Mouse (Mus musculus): ENCODE results near the gene Xrra1. TPM values are rescaled to one million over a fixed set of nuclear protein-coding genes. Genes with fewer than 3 reads are reported as not detected.
A peak's percentile ranks its signal among the peaks of the same experiment; 100 is the strongest.

Gene Xrra1
- polyA plus RNA-seq, 1 experiment from 2014 or later = 0.37 TPM

GRCm38 (mm10) chr7:99889175-99889880, 30.4 kb downstream of the Xrra1 start:
- H3K4me1 ChIP-seq = peaks cover 17% of the 10 kb centered on the region
- H3K9ac ChIP-seq = no peak overlapping the region
- H3K27me3 ChIP-seq = no peaks in the 10 kb centered on the region
- H3K4me3 ChIP-seq (replicated peaks) = no peak overlapping the region
- no peak overlapping the region for H3K27ac ChIP-seq
- no peaks in the 10 kb centered on the region for H3K9me3 ChIP-seq
- H3K4me2 ChIP-seq = no peak overlapping the region
- 0 out of 2 replicates have a peak, but pooled peaks have one; percentile 36 for ATAC-seq (ENCODE audit: low FRiP score)
- no peaks in the 10 kb centered on the region for H3K36me3 ChIP-seq (replicated peaks)
- 50% methylated on average over 10 of the region's 10 CpGs for WGBS

GRCm38 (mm10) chr7:99890168-99890755, 31.3 kb downstream of the Xrra1 start:
- Histone ChIP-seq H3K27ac (no peak overlapping the region), H3K27me3 (no peaks in the 10 kb centered on the region), H3K36me3 (replicated peaks) (no peaks in the 10 kb centered on the region), H3K4me3 (replicated peaks) (no peak overlapping the region), H3K4me1 (peaks cover 18% of the 10 kb centered on the region), H3K9me3 (no peaks in the 10 kb centered on the region), H3K4me2 (no peak overlapping the region), H3K9ac (no peak overlapping the region)
- ATAC-seq (ENCODE audit: low FRiP score) = no peak
- 78% methylated on average over 3 of the region's 3 CpGs for WGBS

DNA sequence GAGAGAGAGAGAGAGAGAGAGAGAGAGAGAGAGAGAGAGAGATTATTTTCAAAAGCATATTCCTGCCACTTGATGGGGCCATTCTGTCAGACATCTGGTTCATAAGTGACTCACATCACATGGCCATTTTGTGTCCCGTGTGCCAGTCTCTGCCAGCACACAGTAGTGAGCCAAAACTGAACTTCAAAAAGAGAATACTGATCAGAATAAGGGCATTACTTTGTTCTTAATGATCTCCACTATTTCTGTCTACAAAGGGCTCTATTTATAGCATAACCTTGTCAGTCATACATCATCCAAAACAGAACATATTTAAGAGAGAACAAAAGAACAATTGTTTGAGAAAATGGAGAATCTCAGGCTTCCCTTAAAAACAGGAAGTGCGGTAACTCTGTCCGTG, 32.6 kb downstream of the Xrra1 start:
- Histone ChIP-seq H3K4me2 (no peak overlapping the region), H3K27me3 (no peaks in the 10 kb centered on the region), H3K4me3 (replicated peaks) (no peak overlapping the region), H3K27ac (no peak overlapping the region), H3K9ac (no peak overlapping the region), H3K36me3 (replicated peaks) (no peaks in the 10 kb centered on the region), H3K9me3 (no peaks in the 10 kb centered on the region), H3K4me1 (peaks cover 15% of the 10 kb centered on the region; the same call in 1 of the 2 replicates)
- no peak for ATAC-seq (ENCODE audit: low FRiP score)
- WGBS = 74% methylated on average over 3 of the region's 3 CpGs

- WGBS = 97% methylated on average over 2 of the region's 2 CpGs
- no peaks in the 10 kb centered on the region for H3K27me3 ChIP-seq
- no peak overlapping the region for H3K4me2 ChIP-seq
- H3K9me3 ChIP-seq = no peaks in the 10 kb centered on the region
- H3K4me1 ChIP-seq = peaks cover 15% of the 10 kb centered on the region; the same call in 1 of the 2 replicates
- H3K4me3 ChIP-seq (replicated peaks) = no peak overlapping the region
- H3K27ac ChIP-seq = no peak overlapping the region
- no peaks in the 10 kb centered on the region for H3K36me3 ChIP-seq (replicated peaks)
- no peak overlapping the region for H3K9ac ChIP-seq
- ATAC-seq (ENCODE audit: low FRiP score) = no peak
Observed at GRCm38 (mm10) chr7:99892351-99892750, 33.4 kb downstream of the Xrra1 start.

DNA sequence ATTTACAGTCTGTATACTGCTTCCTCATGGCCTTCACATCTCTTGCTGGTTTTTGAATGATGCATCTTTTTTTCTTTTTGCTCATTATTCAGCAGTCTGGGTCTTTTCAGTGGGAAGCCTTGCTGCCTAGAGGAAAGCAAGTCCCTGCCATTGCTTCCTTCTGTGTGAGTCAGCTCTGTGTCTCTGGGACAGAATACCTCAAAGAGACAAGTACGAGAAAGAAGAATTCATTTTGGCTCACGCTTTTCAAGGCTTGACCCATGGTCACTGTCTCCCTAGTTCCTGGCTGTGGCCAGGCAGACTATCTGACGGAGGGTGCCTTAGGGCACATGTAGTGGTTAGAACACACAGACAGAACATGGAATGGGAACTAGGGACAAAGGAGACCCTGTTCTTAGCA, 35.1 kb downstream of the Xrra1 start:
- Histone ChIP-seq H3K9ac (no peak overlapping the region), H3K9me3 (no peaks in the 10 kb centered on the region), H3K4me1 (peaks cover 15% of the 10 kb centered on the region; the same call in 1 of the 2 replicates), H3K36me3 (replicated peaks) (no peaks in the 10 kb centered on the region), H3K4me2 (no peak overlapping the region), H3K27me3 (no peaks in the 10 kb centered on the region), H3K27ac (no peak overlapping the region), H3K4me3 (replicated peaks) (no peak overlapping the region)
- ATAC-seq (ENCODE audit: low FRiP score) = no peak
- WGBS = 81% methylated on average over 3 of the region's 3 CpGs

GRCm38 (mm10) chr7:99894478-99894877, 35.6 kb downstream of the Xrra1 start:
- 87% methylated on average over 6 of the region's 6 CpGs for WGBS
- H3K27ac ChIP-seq = no peak overlapping the region

GRCm38 (mm10) chr7:99896905-99897304, 38.0 kb downstream of the Xrra1 start:
- Histone ChIP-seq H3K9me3 (no peaks in the 10 kb centered on the region), H3K27me3 (no peaks in the 10 kb centered on the region), H3K4me1 (peaks cover 9% of the 10 kb centered on the region; the same call in 1 of the 2 replicates), H3K4me2 (no peak overlapping the region), H3K27ac (no peak overlapping the region), H3K9ac (no peak overlapping the region), H3K4me3 (replicated peaks) (no peak overlapping the region), H3K36me3 (replicated peaks) (no peaks in the 10 kb centered on the region)
- no peak for ATAC-seq (ENCODE audit: low FRiP score)
- WGBS = 76% methylated on average over 4 of the region's 4 CpGs

More at GRCm38 (mm10) chr7:99894478-99894877, 35.6 kb downstream of the Xrra1 start:
- Histone ChIP-seq H3K4me1 (peaks cover 12% of the 10 kb centered on the region; the same call in 1 of the 2 replicates), H3K27me3 (no peaks in the 10 kb centered on the region), H3K36me3 (replicated peaks) (no peaks in the 10 kb centered on the region), H3K4me2 (no peak overlapping the region), H3K9ac (no peak overlapping the region), H3K4me3 (replicated peaks) (no peak overlapping the region), H3K9me3 (no peaks in the 10 kb centered on the region)
- ATAC-seq (ENCODE audit: low FRiP score) = no peak

- Histone ChIP-seq H3K9ac (no peak overlapping the region), H3K36me3 (replicated peaks) (no peaks in the 10 kb centered on the region), H3K4me2 (no peak overlapping the region), H3K4me3 (replicated peaks) (no peak overlapping the region), H3K27me3 (no peaks in the 10 kb centered on the region), H3K9me3 (no peaks in the 10 kb centered on the region), H3K27ac (no peak overlapping the region), H3K4me1 (peaks cover 5% of the 10 kb centered on the region; the same call in 1 of the 2 replicates)
- ATAC-seq (ENCODE audit: low FRiP score) = no peak
- WGBS = 74% methylated on average over 4 of the region's 4 CpGs
Observed at GRCm38 (mm10) chr7:99902208-99902607, 43.3 kb downstream of the Xrra1 start.

- no peak for ATAC-seq (ENCODE audit: low FRiP score)
- Histone ChIP-seq H3K9ac (no peak overlapping the region), H3K27me3 (no peaks in the 10 kb centered on the region), H3K36me3 (replicated peaks) (no peaks in the 10 kb centered on the region), H3K4me2 (no peak overlapping the region), H3K9me3 (no peaks in the 10 kb centered on the region), H3K27ac (no peak overlapping the region), H3K4me3 (replicated peaks) (no peak overlapping the region), H3K4me1 (peaks cover 5% of the 10 kb centered on the region; the same call in 1 of the 2 replicates)
- WGBS = 81% methylated on average over 11 of the region's 11 CpGs
Observed at GRCm38 (mm10) chr7:99902918-99903665, 44.2 kb downstream of the Xrra1 start.

- no peaks in the 10 kb centered on the region for H3K27me3 ChIP-seq
- WGBS = 71% methylated on average over 3 of the region's 3 CpGs
- H3K4me2 ChIP-seq = no peak overlapping the region
- no peak for ATAC-seq (ENCODE audit: low FRiP score)
- H3K9ac ChIP-seq = no peak overlapping the region
- H3K27ac ChIP-seq = no peak overlapping the region
- no peaks in the 10 kb centered on the region for H3K36me3 ChIP-seq (replicated peaks)
- peaks cover 5% of the 10 kb centered on the region; the same call in 1 of the 2 replicates for H3K4me1 ChIP-seq
- H3K9me3 ChIP-seq = no peaks in the 10 kb centered on the region
- H3K4me3 ChIP-seq (replicated peaks) = no peak overlapping the region
Observed at GRCm38 (mm10) chr7:99904421-99905005, 45.6 kb downstream of the Xrra1 start.

GRCm38 (mm10) chr7:99906346-99906745, 47.4 kb downstream of the Xrra1 start:
- H3K4me3 ChIP-seq (replicated peaks) = no peak overlapping the region
- no peak overlapping the region for H3K4me2 ChIP-seq
- H3K36me3 ChIP-seq (replicated peaks) = no peaks in the 10 kb centered on the region
- no peak overlapping the region for H3K9ac ChIP-seq
- no peaks in the 10 kb centered on the region for H3K27me3 ChIP-seq
- WGBS = 85% methylated on average over 3 of the region's 3 CpGs
- H3K4me1 ChIP-seq = peaks cover 5% of the 10 kb centered on the region; the same call in 1 of the 2 replicates
- no peak overlapping the region for H3K27ac ChIP-seq
- no peak for ATAC-seq (ENCODE audit: low FRiP score)
- H3K9me3 ChIP-seq = no peaks in the 10 kb centered on the region

DNA sequence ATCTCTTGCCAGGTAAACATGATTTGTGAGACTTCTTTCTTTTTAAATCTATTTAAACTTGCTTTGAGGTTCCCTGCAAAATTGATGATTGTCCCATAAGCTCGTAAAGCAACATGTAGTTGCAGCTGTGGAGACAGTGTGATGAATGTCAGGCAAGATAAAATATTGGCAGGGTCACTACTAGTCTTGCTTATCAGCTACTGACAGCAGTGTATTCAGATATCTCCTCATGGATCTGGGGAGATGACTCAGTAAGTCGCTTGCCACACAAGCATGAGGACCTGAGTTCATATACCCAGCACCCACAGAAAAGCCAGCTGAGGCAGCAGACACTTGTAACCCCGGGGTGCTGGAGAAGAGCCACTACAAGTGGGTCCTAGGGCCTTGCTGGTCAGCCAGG, 48.5 kb downstream of the Xrra1 start:
- no peak overlapping the region for H3K4me3 ChIP-seq (replicated peaks)
- H3K9ac ChIP-seq = no peak overlapping the region
- 83% methylated on average over 3 of the region's 3 CpGs for WGBS
- H3K4me2 ChIP-seq = no peak overlapping the region
- H3K27ac ChIP-seq = no peak overlapping the region
- peaks cover 5% of the 10 kb centered on the region; the same call in 1 of the 2 replicates for H3K4me1 ChIP-seq
- no peaks in the 10 kb centered on the region for H3K36me3 ChIP-seq (replicated peaks)
- no peak for ATAC-seq (ENCODE audit: low FRiP score)
- H3K9me3 ChIP-seq = no peaks in the 10 kb centered on the region
- no peaks in the 10 kb centered on the region for H3K27me3 ChIP-seq
